Mouse (Mus musculus) heart, postnatal 25 days (tissue): ENCODE data around the gene Snrnp70. TPM values are rescaled to one million over a fixed set of nuclear protein-coding genes. Genes with fewer than 3 reads are reported as not detected.
"Not testable (repeated sequence)": the region's sequence is repeated elsewhere in the genome, so short reads cannot be mapped to it uniquely, and the experiment has no call there.

Experiments used
- DNase-seq: peaks from one replicate; pipeline ENCODE4 v3.0.0; 2022; ENCODE audit warnings: low spot score
- intact Hi-C: fragments of 180-260 bp; cut with DNase I; formaldehyde crosslinking; loops from one replicate; pipeline ENCODE4 v1.15.1; 2025
- total RNA-seq, 2 experiments: library from RNA; stranded (reverse); gene quantifications; 2 replicates each; pipeline ENCODE4 v1.2.3; 2021

The Snrnp70 gene
- total RNA-seq, 2 experiments from 2014 or later: 110 to 111 TPM

- DNase-seq: no peak
- intact Hi-C loops: no loop called here
Observed at GRCm38 (mm10) chr7:45413113-45413863, 17.7 kb upstream of the Snrnp70 start, which contains the start of gene Ntf5. TSS of gene Ntf5 (plus strand) at chr7:45413695.

- DNase-seq: no peak
- intact Hi-C loops: no loop called here
Observed at GRCm38 (mm10) chr7:45412421-45412820, 16.9 kb upstream of the Snrnp70 start.

DNA sequence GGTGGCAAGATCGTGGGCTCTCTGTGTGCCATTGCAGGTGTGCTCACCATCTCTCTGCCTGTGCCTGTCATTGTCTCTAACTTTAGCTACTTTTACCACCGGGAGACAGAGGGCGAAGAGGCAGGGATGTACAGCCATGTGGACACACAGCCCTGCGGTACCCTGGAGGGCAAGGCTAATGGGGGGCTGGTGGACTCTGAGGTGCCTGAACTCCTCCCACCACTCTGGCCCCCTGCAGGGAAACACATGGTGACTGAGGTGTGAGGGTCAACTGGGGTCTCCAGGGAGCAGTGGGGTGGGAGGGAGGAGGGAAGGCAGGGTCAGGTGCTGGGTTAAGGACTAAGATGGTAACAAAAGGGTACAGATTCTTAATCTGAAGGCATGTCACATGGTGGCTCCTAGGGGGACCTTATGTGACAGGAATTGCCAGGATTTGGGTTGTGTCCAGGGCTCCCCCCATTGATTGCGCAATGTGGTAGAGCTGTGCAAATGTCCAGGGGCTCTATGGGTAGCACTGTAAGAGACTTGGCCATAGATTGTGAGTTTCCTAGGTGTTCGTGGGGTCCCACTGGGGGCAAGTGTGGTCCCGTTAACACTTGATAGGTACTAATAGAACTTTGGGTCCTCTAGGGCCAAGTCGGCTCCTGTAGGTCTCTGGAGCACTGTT, 14.1 kb upstream of the Snrnp70 start:
- DNase-seq: no peak
- intact Hi-C loops: no loop called here

DNA sequence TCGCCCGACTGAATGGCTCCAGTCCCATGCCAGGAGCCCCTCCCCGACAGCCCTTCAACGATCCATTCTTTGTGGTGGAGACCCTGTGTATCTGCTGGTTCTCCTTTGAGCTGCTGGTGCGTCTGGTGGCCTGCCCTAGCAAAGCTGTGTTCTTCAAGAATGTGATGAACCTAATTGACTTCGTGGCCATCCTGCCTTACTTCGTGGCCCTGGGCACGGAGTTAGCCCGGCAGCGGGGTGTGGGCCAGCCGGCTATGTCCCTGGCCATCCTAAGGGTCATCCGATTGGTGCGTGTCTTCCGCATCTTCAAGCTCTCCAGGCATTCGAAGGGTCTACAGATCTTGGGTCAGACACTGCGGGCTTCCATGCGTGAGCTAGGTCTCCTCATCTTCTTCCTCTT, 13.4 kb upstream of the Snrnp70 start:
- DNase-seq: no peak
- intact Hi-C loops: no loop called here

GRCm38 (mm10) chr7:45408351-45408750, 12.8 kb upstream of the Snrnp70 start:
- no peak for DNase-seq
- intact Hi-C loops: no loop called here

DNA sequence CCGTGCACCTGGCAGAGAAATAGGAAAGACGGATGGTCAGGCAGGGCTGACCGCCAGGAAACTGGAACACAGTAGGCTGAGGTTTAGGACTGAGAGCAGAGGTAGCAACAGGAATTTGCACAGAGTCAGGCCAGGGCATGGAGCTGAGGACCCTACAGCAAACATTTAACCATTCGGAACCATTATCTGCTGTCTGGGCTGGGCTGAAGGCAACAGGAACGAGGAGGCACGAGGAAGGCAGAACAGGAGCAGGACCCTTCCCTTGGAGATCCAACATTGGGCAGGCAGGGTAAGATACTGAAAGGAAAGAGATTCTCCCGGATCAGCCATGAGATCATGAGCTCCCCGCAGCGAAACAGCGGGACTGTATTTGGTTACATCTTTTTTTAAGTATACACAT, 12.3 kb upstream of the Snrnp70 start:
- no peak for DNase-seq
- intact Hi-C loops: loop anchor here (2.0 kb wide), 1 partner anchor 27 kb away; the partner anchor contains the start of gene Gys1

GRCm38 (mm10) chr7:45406157-45407156, 10.9 kb upstream of the Snrnp70 start:
- DNase-seq: no peak
- intact Hi-C loops: loop anchor here (2.0 kb wide), 1 partner anchor 28 kb away; the partner anchor contains the start of gene Gys1

DNA sequence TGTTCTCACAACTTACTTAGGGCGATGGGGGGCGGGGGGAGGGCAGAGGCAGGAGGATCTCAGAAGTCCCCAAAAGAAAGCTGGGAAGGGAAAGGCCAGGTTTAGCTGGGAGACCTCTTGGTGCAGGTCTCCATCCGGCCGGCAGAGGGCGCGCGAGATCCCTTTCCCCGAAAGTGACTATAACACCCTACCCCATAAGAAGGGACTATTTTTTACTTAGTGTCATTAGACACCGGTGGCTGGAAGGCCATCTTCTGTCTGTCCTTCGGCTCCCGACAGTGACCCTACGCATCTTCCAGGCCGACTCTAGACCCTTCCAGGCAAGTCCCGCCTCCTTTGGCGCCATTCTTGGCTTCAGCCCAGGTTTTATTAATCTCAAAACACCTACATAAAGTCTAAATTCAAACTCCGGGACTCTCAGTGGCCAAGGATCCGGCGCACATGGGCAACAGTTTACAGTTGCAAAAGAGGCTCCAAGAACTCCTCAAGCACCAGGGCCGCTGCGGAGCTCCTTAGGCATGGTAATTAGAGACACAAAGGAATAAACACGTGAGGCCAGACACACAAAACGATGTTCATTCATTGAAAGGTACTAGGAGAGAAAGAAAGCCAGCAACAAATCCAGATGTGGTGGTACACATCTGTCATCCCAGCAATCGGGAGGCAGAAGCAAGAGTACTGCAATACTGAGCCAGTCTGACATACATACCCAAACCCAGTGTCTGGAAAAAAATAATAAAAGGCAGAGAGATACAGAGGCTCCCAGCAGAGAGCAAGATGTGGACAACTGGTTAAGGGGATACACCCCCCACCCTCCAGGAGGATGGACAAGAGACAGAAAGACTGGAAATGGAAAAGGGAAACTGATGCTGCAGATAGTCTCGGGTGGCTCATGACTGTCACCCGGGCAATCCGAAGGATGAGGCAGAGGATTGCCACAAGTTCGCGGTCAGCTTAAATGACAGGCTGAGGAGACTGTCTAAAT, 9.8 kb upstream of the Snrnp70 start, which contains the start of gene Kcna7:
Gene Kcna7 (plus strand): TSS at position 563 of the 985 bp plus-strand sequence.
- intact Hi-C loops: loop anchor here (2.0 kb wide), 1 partner anchor 29 kb away; the partner anchor contains the start of gene Gys1

DNA sequence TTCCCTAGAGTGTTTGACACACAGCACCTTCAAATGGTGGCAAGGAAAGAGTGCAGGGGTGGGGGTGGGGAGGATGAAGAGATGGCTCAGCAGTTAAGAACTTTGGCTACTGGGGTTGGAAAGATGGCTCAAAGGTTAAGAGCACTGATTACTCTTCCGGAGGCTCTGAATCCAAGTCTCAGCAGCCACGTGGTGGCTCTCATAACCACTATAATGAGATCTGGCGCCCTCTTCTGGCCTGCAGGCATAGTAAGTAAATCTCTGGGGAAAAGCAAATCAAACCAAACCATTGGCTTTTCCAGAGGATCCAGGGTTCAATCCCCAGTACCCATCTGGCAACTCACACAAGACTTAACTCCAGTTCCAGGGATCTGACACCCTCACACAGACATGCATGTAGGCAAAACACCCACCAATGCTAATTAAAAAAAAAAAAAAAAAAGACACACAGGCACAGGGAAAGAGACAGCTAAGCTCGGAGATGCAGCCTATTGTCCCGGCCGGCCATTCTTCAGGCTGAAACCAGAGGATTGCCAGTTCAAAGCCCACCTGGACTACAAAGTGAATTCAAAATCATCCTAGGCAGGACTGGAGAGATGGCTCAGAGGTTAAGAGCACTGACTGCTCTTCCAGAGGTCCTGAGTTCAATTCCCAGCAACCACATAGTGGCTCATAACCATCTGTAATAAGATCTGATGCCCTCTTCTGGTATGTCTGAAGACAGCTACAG, 8.2 kb upstream of the Snrnp70 start:
- intact Hi-C loops: no loop called here
- DNase-seq: no peak

More for the DNA sequence above, 9.8 kb upstream of the Snrnp70 start, which contains the start of gene Kcna7:
- peak; percentile 47 for DNase-seq

GRCm38 (mm10) chr7:45401521-45402085, 6.1 kb upstream of the Snrnp70 start:
- intact Hi-C loops: no loop called here
- no peak for DNase-seq

- intact Hi-C loops: loop anchor here (2.0 to 5.0 kb wide), 2 partner anchors 36 to 88 kb away; partner anchors contain the start of gene Gys1
- DNase-seq: no peak
Observed at GRCm38 (mm10) chr7:45396787-45397186, 1.2 kb upstream of the Snrnp70 start.

- DNase-seq: not testable (repeated sequence)
- intact Hi-C loops: loop anchor here (2.0 to 5.0 kb wide), 2 partner anchors 36 to 88 kb away; partner anchors contain the start of gene Gys1
Observed at GRCm38 (mm10) chr7:45396337-45396775, 814 bp upstream of the Snrnp70 start.

DNA sequence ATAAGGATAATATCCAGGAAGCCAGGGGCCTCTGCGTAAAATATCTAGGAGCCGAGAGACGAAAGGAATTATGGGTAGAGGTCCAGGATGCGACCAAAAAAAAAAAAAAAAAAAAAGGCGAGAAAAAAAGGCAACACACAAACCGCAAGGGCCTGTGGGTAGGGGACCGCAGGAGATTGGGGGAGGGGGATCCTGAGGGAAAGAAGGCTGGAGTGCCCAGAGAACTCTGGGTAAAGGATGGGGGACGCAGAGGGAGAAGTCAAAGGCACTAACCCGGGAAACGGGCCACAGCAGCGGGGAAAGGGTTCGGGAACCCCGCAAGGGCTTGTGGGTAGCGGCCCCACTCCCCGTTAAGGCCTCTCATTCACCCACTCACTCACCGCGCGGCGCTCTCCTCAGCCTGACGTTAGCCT, 407 bp downstream of the Snrnp70 start:
- intact Hi-C loops: loop anchor here (2.0 to 5.0 kb wide), 2 partner anchors 24 to 37 kb away; partner anchors contain the start of genes Gys1 and Lin7b
- DNase-seq: no peak

- intact Hi-C loops: no loop called here
- DNase-seq: no peak
Observed at GRCm38 (mm10) chr7:45386077-45386476, 9.5 kb downstream of the Snrnp70 start.

GRCm38 (mm10) chr7:45376057-45376456, 19.5 kb downstream of the Snrnp70 start:
- DNase-seq: no peak
- intact Hi-C loops: no loop called here

DNA sequence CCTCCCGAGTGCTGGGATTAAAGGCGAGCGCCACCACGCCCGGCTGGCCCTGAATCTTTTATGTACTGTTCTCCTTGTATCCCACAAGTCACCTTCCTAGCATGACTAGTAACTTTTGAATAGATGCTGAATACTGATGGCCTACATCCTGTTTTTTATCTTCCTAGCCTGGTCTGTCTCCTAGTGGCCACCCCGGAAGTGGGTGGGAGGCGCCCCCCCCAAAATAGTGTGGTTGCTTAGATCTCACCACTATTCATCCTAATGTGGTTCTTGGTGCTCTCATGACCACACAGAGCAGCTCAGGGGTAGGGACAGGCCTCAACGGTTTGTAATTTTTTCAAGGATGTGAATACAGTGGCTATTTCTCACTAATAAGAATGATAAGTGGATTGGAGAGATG, 20.9 kb downstream of the Snrnp70 start:
- no peak for DNase-seq
- intact Hi-C loops: no loop called here

- DNase-seq: no peak
- intact Hi-C loops: no loop called here
Observed at GRCm38 (mm10) chr7:45372371-45372770, 23.2 kb downstream of the Snrnp70 start.
